Mouse (Mus musculus) left cerebral cortex, adult 9 months (tissue): ENCODE measurements around the gene Rasgef1b.

ENCODE experiments used
- DNase-seq, 2 experiments: peaks; one replicate each; pipeline ENCODE4 v3.0.0; 2022; ENCODE audit warnings: low spot score in 2 of 2

Rasgef1b gene

GRCm38 (mm10) chr5:99252203-99253135 lies 476.4 kb downstream of the Rasgef1b start:
- DNase-seq: peak; percentile 91 to 96

- DNase-seq: peak; percentile 71 to 76
These were observed 477.3 kb downstream of the Rasgef1b start for GRCm38 (mm10) chr5:99251379-99252202.

- no peak for DNase-seq
These were observed 478.0 kb downstream of the Rasgef1b start for GRCm38 (mm10) chr5:99250820-99251219.

- peak; percentile 83 to 99 for DNase-seq
These were observed 480.4 kb downstream of the Rasgef1b start for GRCm38 (mm10) chr5:99248501-99248900.

- DNase-seq: no peak
These were observed 480.9 kb downstream of the Rasgef1b start for GRCm38 (mm10) chr5:99247915-99248314.

GRCm38 (mm10) chr5:99247441-99247840 lies 481.4 kb downstream of the Rasgef1b start:
- DNase-seq: no peak

- DNase-seq: peak in 1 of 2 experiments; percentile 53
These were observed 481.9 kb downstream of the Rasgef1b start for GRCm38 (mm10) chr5:99246972-99247371.

GRCm38 (mm10) chr5:99241988-99242740 lies 486.7 kb downstream of the Rasgef1b start:
- DNase-seq: no peak

- no peak for DNase-seq
These were observed 488.4 kb downstream of the Rasgef1b start for GRCm38 (mm10) chr5:99240501-99240900.

GRCm38 (mm10) chr5:99239677-99240076 lies 489.2 kb downstream of the Rasgef1b start:
- no peak for DNase-seq

GRCm38 (mm10) chr5:99238150-99238549 lies 490.7 kb downstream of the Rasgef1b start:
- no peak for DNase-seq

- no peak for DNase-seq
These were observed 491.7 kb downstream of the Rasgef1b start for GRCm38 (mm10) chr5:99236888-99237752.

GRCm38 (mm10) chr5:99236431-99236830 lies 492.4 kb downstream of the Rasgef1b start:
- DNase-seq: no peak

- DNase-seq: no peak
These were observed 494.6 kb downstream of the Rasgef1b start for GRCm38 (mm10) chr5:99234275-99234674.

- no peak for DNase-seq
These were observed 495.7 kb downstream of the Rasgef1b start for GRCm38 (mm10) chr5:99233176-99233575.

GRCm38 (mm10) chr5:99232410-99232809 lies 496.5 kb downstream of the Rasgef1b start:
- no peak for DNase-seq

GRCm38 (mm10) chr5:99230476-99230875 lies 498.4 kb downstream of the Rasgef1b start:
- no peak for DNase-seq

GRCm38 (mm10) chr5:99227361-99227760 lies 501.5 kb downstream of the Rasgef1b start:
- DNase-seq: no peak

- peak in 1 of 2 experiments; percentile 49 for DNase-seq
These were observed 504.3 kb downstream of the Rasgef1b start for GRCm38 (mm10) chr5:99224571-99225011.

- DNase-seq: no peak
These were observed 504.9 kb downstream of the Rasgef1b start for GRCm38 (mm10) chr5:99223869-99224498.
